Mouse (Mus musculus): ENCODE data around the gene Hoxb7. TPM values are rescaled to one million over a fixed set of nuclear protein-coding genes. Genes with fewer than 3 reads are reported as not detected.

The Hoxb7 gene
- total and polyA plus RNA-seq, 2 experiments from 2014 or later: not detected

DNA sequence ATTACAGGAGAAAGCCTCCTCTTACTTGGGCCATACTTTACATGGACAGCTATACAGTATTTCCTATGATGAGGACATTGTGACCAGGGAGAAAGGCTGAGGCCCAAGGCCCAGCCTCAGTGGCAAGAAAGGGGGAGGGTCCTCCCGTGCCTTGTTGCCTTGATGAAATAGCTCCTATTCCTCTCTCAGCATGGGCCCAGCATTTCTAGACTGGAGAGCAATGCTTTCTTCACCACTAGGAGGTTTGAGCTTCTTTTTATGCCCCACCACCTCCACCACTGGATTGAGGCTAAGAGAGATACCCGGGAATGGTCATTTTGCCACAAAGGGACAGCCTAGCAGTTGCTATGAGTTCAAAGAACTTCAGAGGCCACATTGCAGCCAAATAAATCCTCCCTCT, 10.6 kb downstream of the Hoxb7 start:
- Histone ChIP-seq H3K4me3 (ENCODE audit: low read depth, low read length) (no peak overlapping the region), H3K4me1 (ENCODE audit: insufficient read depth, low read length) (no peaks in the 10 kb centered on the region), H3K4me2 (ENCODE audit: low read depth, low read length, poor library complexity, severe bottlenecking) (no peak overlapping the region), H3K9me3 (ENCODE audit: low read length) (no peaks in the 10 kb centered on the region), H3K9ac (replicated peaks; ENCODE audit: low read length, poor library complexity, severe bottlenecking) (no peak overlapping the region), H3K27ac (ENCODE audit: low read depth, low read length) (no peak overlapping the region), H3K27me3 (ENCODE audit: insufficient read depth, low read length) (peaks cover 93% of the 10 kb centered on the region), H3K36me3 (ENCODE audit: insufficient read depth, low read length) (no peaks in the 10 kb centered on the region)
- ATAC-seq (ENCODE audit: low FRiP score) (no peak), DNase-seq (ENCODE audit: low spot score) (no peak)
- 0% methylated on average over 2 of the region's 2 CpGs for WGBS
- TF ChIP-seq CTCF (IDR thresholded peaks at IDR 0.05): no peak

GRCm38 (mm10) chr11:96297428-96297827, 11.0 kb downstream of the Hoxb7 start:
- DNase-seq (ENCODE audit: low spot score) (no peak), ATAC-seq (ENCODE audit: low FRiP score) (no peak)
- 2% methylated on average over 3 of the region's 3 CpGs for WGBS
- Histone ChIP-seq H3K4me2 (ENCODE audit: low read depth, low read length, poor library complexity, severe bottlenecking) (no peak overlapping the region), H3K36me3 (ENCODE audit: insufficient read depth, low read length) (no peaks in the 10 kb centered on the region), H3K27me3 (ENCODE audit: insufficient read depth, low read length) (peaks cover 93% of the 10 kb centered on the region), H3K9me3 (ENCODE audit: low read length) (no peaks in the 10 kb centered on the region), H3K9ac (replicated peaks; ENCODE audit: low read length, poor library complexity, severe bottlenecking) (no peak overlapping the region), H3K4me1 (ENCODE audit: insufficient read depth, low read length) (no peaks in the 10 kb centered on the region), H3K4me3 (ENCODE audit: low read depth, low read length) (no peak overlapping the region), H3K27ac (ENCODE audit: low read depth, low read length) (no peak overlapping the region)
- TF ChIP-seq CTCF (IDR thresholded peaks at IDR 0.05): no peak

- H3K4me1 ChIP-seq (ENCODE audit: insufficient read depth, low read length): no peaks in the 10 kb centered on the region
- H3K9ac ChIP-seq (replicated peaks; ENCODE audit: low read length, poor library complexity, severe bottlenecking): no peak overlapping the region
- no peak overlapping the region for H3K4me3 ChIP-seq (ENCODE audit: low read depth, low read length)
- H3K27me3 ChIP-seq (ENCODE audit: insufficient read depth, low read length): peaks cover 93% of the 10 kb centered on the region
- DNase-seq (ENCODE audit: low spot score): no peak
- H3K36me3 ChIP-seq (ENCODE audit: insufficient read depth, low read length): no peaks in the 10 kb centered on the region
- no peak overlapping the region for H3K4me2 ChIP-seq (ENCODE audit: low read depth, low read length, poor library complexity, severe bottlenecking)
- no peak overlapping the region for H3K27ac ChIP-seq (ENCODE audit: low read depth, low read length)
- no peaks in the 10 kb centered on the region for H3K9me3 ChIP-seq (ENCODE audit: low read length)
- ATAC-seq (ENCODE audit: low FRiP score): no peak
- 2% methylated on average over 11 of the region's 11 CpGs for WGBS
- TF ChIP-seq CTCF (IDR thresholded peaks at IDR 0.05): no peak
These were observed 11.7 kb downstream of the Hoxb7 start for GRCm38 (mm10) chr11:96297968-96298635.

GRCm38 (mm10) chr11:96298895-96299667, 12.7 kb downstream of the Hoxb7 start:
- Histone ChIP-seq H3K4me3 (ENCODE audit: low read depth, low read length) (no peak overlapping the region), H3K27ac (ENCODE audit: low read depth, low read length) (no peak overlapping the region)
- no peak for TF ChIP-seq CTCF (IDR thresholded peaks at IDR 0.05)

GRCm38 (mm10) chr11:96299781-96300180, 13.4 kb downstream of the Hoxb7 start:
- TF ChIP-seq CTCF (IDR thresholded peaks at IDR 0.05): no peak
- 2% methylated on average over 9 of the region's 9 CpGs for WGBS
- H3K9me3 ChIP-seq (ENCODE audit: low read length): no peaks in the 10 kb centered on the region
- H3K9ac ChIP-seq (replicated peaks; ENCODE audit: low read length, poor library complexity, severe bottlenecking): no peak overlapping the region
- no peaks in the 10 kb centered on the region for H3K36me3 ChIP-seq (ENCODE audit: insufficient read depth, low read length)
- no peaks in the 10 kb centered on the region for H3K4me1 ChIP-seq (ENCODE audit: insufficient read depth, low read length)
- no peak overlapping the region for H3K4me2 ChIP-seq (ENCODE audit: low read depth, low read length, poor library complexity, severe bottlenecking)
- no peak for DNase-seq (ENCODE audit: low spot score)
- no peak overlapping the region for H3K27ac ChIP-seq (ENCODE audit: low read depth, low read length)
- no peak overlapping the region for H3K4me3 ChIP-seq (ENCODE audit: low read depth, low read length)
- H3K27me3 ChIP-seq (ENCODE audit: insufficient read depth, low read length): peaks cover 94% of the 10 kb centered on the region
- no peak for ATAC-seq (ENCODE audit: low FRiP score)

More at GRCm38 (mm10) chr11:96298895-96299667, 12.7 kb downstream of the Hoxb7 start:
- Histone ChIP-seq H3K27me3 (ENCODE audit: insufficient read depth, low read length) (peaks cover 94% of the 10 kb centered on the region), H3K9ac (replicated peaks; ENCODE audit: low read length, poor library complexity, severe bottlenecking) (no peak overlapping the region), H3K9me3 (ENCODE audit: low read length) (no peaks in the 10 kb centered on the region), H3K36me3 (ENCODE audit: insufficient read depth, low read length) (no peaks in the 10 kb centered on the region), H3K4me2 (ENCODE audit: low read depth, low read length, poor library complexity, severe bottlenecking) (no peak overlapping the region), H3K4me1 (ENCODE audit: insufficient read depth, low read length) (no peaks in the 10 kb centered on the region)
- peak; percentile 36 for DNase-seq (ENCODE audit: low spot score)
- no peak for ATAC-seq (ENCODE audit: low FRiP score)
- WGBS: under 1% methylated on average over 66 of the region's 66 CpGs
